Mouse (Mus musculus) cerebellum, adult 2 months (tissue): ENCODE data around the gene Rubcnl.

Experiments used
- CTCF ChIP-seq: fragments of 200-500 bp; IDR thresholded peaks from 2 replicates; pipeline ENCODE4 v1.5.1; 2011; ENCODE audit warnings: low read depth, mild to moderate bottlenecking, control low read depth, low read length, moderate library complexity, borderline replicate concordance; ENCODE audit not compliant: insufficient read depth
- POLR2A ChIP-seq: fragments of 200-500 bp; IDR thresholded peaks from 2 replicates; pipeline ENCODE4 v1.6.1; 2011; ENCODE audit warnings: low read length, control low read depth, borderline replicate concordance; ENCODE audit not compliant: insufficient read depth

GRCm38 (mm10) chr14:74981016-74981415 is 34.8 kb upstream of the Rubcnl start:
- TF ChIP-seq POLR2A, result no peak
- TF ChIP-seq CTCF, result no peak
